Mouse (Mus musculus) erythroid progenitor cell, adult 5-6 weeks (primary cell): Measurements from ENCODE around the gene Serpina3g. TPM values are rescaled to one million over a fixed set of nuclear protein-coding genes. Genes with fewer than 3 reads are reported as not detected.
"Not testable (repeated sequence)": the region's sequence is repeated elsewhere in the genome, so short reads cannot be mapped to it uniquely, and the experiment has no call there.

Experiments
- ATAC-seq: replicated peaks from 2 replicates; pipeline ENCODE4 v1.8.0; 2016; ENCODE audit warnings: moderate number of reproducible peaks, mild to moderate bottlenecking, moderate TSS enrichment, inconsistent platforms; ENCODE audit not compliant: poor library complexity, low FRiP score, severe bottlenecking
- total RNA-seq, 2 experiments: library from RNA; stranded (forward) in 1 of 2; stranded (reverse) in 1 of 2; fragments of 150-400 nt in 1 of 2; fragments of 186-747, 209-891 nt in 1 of 2; gene quantifications; 2 replicates each; pipeline versions ENCODE4 v1.2.3 to v1.2.4; 2015 to 2017; ENCODE audit warnings: low replicate concordance in 2 of 2

The Serpina3g gene
- total RNA-seq (2015; ENCODE audit: low replicate concordance) (4.7 TPM in 1 of 2 replicates, not detected in the other), total RNA-seq (2017; ENCODE audit: low replicate concordance) (2.6 and 3.3 TPM in 2 replicates)

GRCm38 (mm10) chr12:104235915-104236314 is at the start of gene Serpina3g:
Gene Serpina3g, plus strand, starts transcription at chr12:104236245.
- no peak for ATAC-seq

GRCm38 (mm10) chr12:104189246-104189645 is 46.8 kb upstream of the Serpina3g start:
- no peak for ATAC-seq

GRCm38 (mm10) chr12:104190852-104191251 is 45.2 kb upstream of the Serpina3g start:
- ATAC-seq: no peak

GRCm38 (mm10) chr12:104209149-104209548 is 26.9 kb upstream of the Serpina3g start:
- ATAC-seq: no peak

- ATAC-seq: no peak
Measured at GRCm38 (mm10) chr12:104209802-104210201, 26.2 kb upstream of the Serpina3g start.

- ATAC-seq: no peak
Measured at GRCm38 (mm10) chr12:104213689-104214444, 22.2 kb upstream of the Serpina3g start.

GRCm38 (mm10) chr12:104214445-104214753 is 21.6 kb upstream of the Serpina3g start, which contains the start of gene Serpina3f:
Gene Serpina3f, plus strand, starts transcription at chr12:104214544.
- ATAC-seq: no peak

- ATAC-seq: no peak
Measured at GRCm38 (mm10) chr12:104215249-104215648, 20.8 kb upstream of the Serpina3g start.

GRCm38 (mm10) chr12:104221616-104222015 is 14.4 kb upstream of the Serpina3g start:
- ATAC-seq: no peak

GRCm38 (mm10) chr12:104223690-104224089 is 12.4 kb upstream of the Serpina3g start:
- no peak for ATAC-seq

GRCm38 (mm10) chr12:104224598-104225300 is 11.3 kb upstream of the Serpina3g start:
- ATAC-seq: no peak

- no peak for ATAC-seq
Measured at GRCm38 (mm10) chr12:104230762-104231161, 5.3 kb upstream of the Serpina3g start.

- not testable (repeated sequence) for ATAC-seq
Measured at GRCm38 (mm10) chr12:104238048-104238447, 2.0 kb downstream of the Serpina3g start.

- no peak for ATAC-seq
Measured at GRCm38 (mm10) chr12:104243307-104243706, 7.3 kb downstream of the Serpina3g start.

GRCm38 (mm10) chr12:104245092-104245491 is 9.0 kb downstream of the Serpina3g start:
- no peak for ATAC-seq

- no peak for ATAC-seq
Measured at GRCm38 (mm10) chr12:104245595-104245994, 9.6 kb downstream of the Serpina3g start.

- no peak for ATAC-seq
Measured at GRCm38 (mm10) chr12:104247553-104248002, 11.5 kb downstream of the Serpina3g start.

GRCm38 (mm10) chr12:104248231-104248630 is 12.2 kb downstream of the Serpina3g start:
- no peak for ATAC-seq

- ATAC-seq: no peak
Measured at GRCm38 (mm10) chr12:104261041-104261440, 25.0 kb downstream of the Serpina3g start.

- ATAC-seq: no peak
Measured at GRCm38 (mm10) chr12:104262863-104263262, 26.8 kb downstream of the Serpina3g start, which contains the start of gene Serpina3i. Gene Serpina3i, plus strand, starts transcription at chr12:104263122.

- ATAC-seq: no peak
Measured at GRCm38 (mm10) chr12:104266374-104266773, 30.3 kb downstream of the Serpina3g start.
